Mouse (Mus musculus): ENCODE results near the gene Unk. TPM values are rescaled to one million over a fixed set of nuclear protein-coding genes. Genes with fewer than 3 reads are reported as not detected.

Unk gene
- total and polyA plus RNA-seq, 3 experiments, result 21.7 to 42.3 TPM; not detected in 1

- peak; percentile 100 for DNase-seq (ENCODE audit: low read depth, low spot score)
- Histone ChIP-seq H3K36me3 (ENCODE audit: control insufficient read depth in 1 of 2, insufficient read depth in 2 of 2, low read length in 2 of 2) (peaks cover 0 to 36% of the 10 kb centered on the region in 2 experiments; a peak in 2 of 4 replicates), H3K4me1 (ENCODE audit: control insufficient read depth in 1 of 2, insufficient read depth in 2 of 2, low read length in 2 of 2) (peaks cover 10 to 39% of the 10 kb centered on the region in 2 experiments), H3K79me2 (ENCODE audit: control insufficient read depth, insufficient read depth, low read length, poor library complexity) (peaks cover 9% of the 10 kb centered on the region), H3K4me3 (ENCODE audit: control insufficient read depth in 1 of 2, insufficient read depth in 1 of 2, low read depth in 2 of 2, low read length in 2 of 2) (peak within 1 kb of the TSS; percentile 53 to 78), H3K9ac (ENCODE audit: control insufficient read depth, low read depth, low read length, poor library complexity, severe bottlenecking) (peak within 1 kb of the TSS; percentile 86), H3K9me3 (replicated peaks; ENCODE audit: insufficient read depth, low read length) (no peaks in the 10 kb centered on the region), H3K27ac (ENCODE audit: control insufficient read depth, low read depth, low read length) (peak within 1 kb of the TSS; percentile 93), H3K27me3 (ENCODE audit: control insufficient read depth in 1 of 2, insufficient read depth in 2 of 2, low read length in 2 of 2) (no peaks in the 10 kb centered on the region)
- TF ChIP-seq KAT2A (conservative IDR thresholded peaks at IDR 0.05; ENCODE audit: low read depth, low read length), result peak; percentile 98
- TF ChIP-seq POLR2AphosphoS2 (IDR thresholded peaks at IDR 0.05; ENCODE audit: low read length), result no peak; the same call in 1 of the 2 replicates
- no peak for TF ChIP-seq ZNF384 (IDR thresholded peaks at IDR 0.05; ENCODE audit: low read depth, low read length)
- peak; percentile 93 for TF ChIP-seq BHLHE40 (IDR thresholded peaks at IDR 0.05; ENCODE audit: borderline replicate concordance, low read depth, low read length)
- TF ChIP-seq ETS1 (IDR thresholded peaks at IDR 0.05; ENCODE audit: low read depth, low read length), result peak; percentile 69
- TF ChIP-seq MAZ (IDR thresholded peaks at IDR 0.05; ENCODE audit: low read depth, low read length), result peak; percentile 89
- TF ChIP-seq CHD1 (IDR thresholded peaks at IDR 0.05; ENCODE audit: low read depth, low read length), result no peak
- TF ChIP-seq RAD21 (IDR thresholded peaks at IDR 0.05; ENCODE audit: low read depth, low read length), result no peak
- no peak for TF ChIP-seq ZKSCAN1 (IDR thresholded peaks at IDR 0.05; ENCODE audit: low read depth, low read length)
- peak; percentile 93 for TF ChIP-seq MYC (IDR thresholded peaks at IDR 0.05; ENCODE audit: low read depth, low read length)
- TF ChIP-seq EP300 (IDR thresholded peaks at IDR 0.05; ENCODE audit: low read depth in 1 of 2, low read length in 2 of 2), result peak in 1 of 2 experiments; percentile 21; a peak in 1 of 4 replicates
- no peak for TF ChIP-seq RCOR1 (IDR thresholded peaks at IDR 0.05; ENCODE audit: low read depth, low read length)
- peak; percentile 99 for TF ChIP-seq NRF1 (IDR thresholded peaks at IDR 0.05; ENCODE audit: insufficient read depth, low read depth, low read length, poor library complexity, severe bottlenecking)
- peak; percentile 74 for TF ChIP-seq ELF1 (IDR thresholded peaks at IDR 0.05; ENCODE audit: low read depth, low read length)
- TF ChIP-seq NELFE (IDR thresholded peaks at IDR 0.05; ENCODE audit: low read depth, low read length), result peak; percentile 76
- no peak for TF ChIP-seq SMC3 (IDR thresholded peaks at IDR 0.05; ENCODE audit: low read depth, low read length)
- peak; percentile 72 for TF ChIP-seq E2F4 (IDR thresholded peaks at IDR 0.05; ENCODE audit: borderline replicate concordance, low read depth, low read length)
- no peak for TF ChIP-seq ZC3H11A (IDR thresholded peaks at IDR 0.05; ENCODE audit: low read depth, low read length)
- no peak for TF ChIP-seq MYB (IDR thresholded peaks at IDR 0.05; ENCODE audit: low read depth, low read length)
- peak; percentile 98 for TF ChIP-seq HCFC1 (IDR thresholded peaks at IDR 0.05; ENCODE audit: low read depth, low read length)
- no peak for TF ChIP-seq MEF2A (IDR thresholded peaks at IDR 0.05; ENCODE audit: extremely low read depth, insufficient replicate concordance, low read depth, low read length, poor library complexity, severe bottlenecking)
- peak; percentile 75 for TF ChIP-seq MXI1 (IDR thresholded peaks at IDR 0.05; ENCODE audit: low read depth, low read length)
- no peak for TF ChIP-seq TAL1 (IDR thresholded peaks at IDR 0.05; ENCODE audit: low read length)
- TF ChIP-seq TBP (IDR thresholded peaks at IDR 0.05; ENCODE audit: low read depth, low read length), result peak; percentile 49; the same call in 1 of the 2 replicates
- no peak for TF ChIP-seq MAFK (IDR thresholded peaks at IDR 0.05; ENCODE audit: borderline replicate concordance, low read depth, low read length)
- peak; percentile 54; the same call in 1 of the 2 replicates for TF ChIP-seq CHD2 (IDR thresholded peaks at IDR 0.05; ENCODE audit: low read length)
- TF ChIP-seq GATA1 (IDR thresholded peaks at IDR 0.05; ENCODE audit: low read depth, low read length), result no peak
- TF ChIP-seq CTCF (IDR thresholded peaks at IDR 0.05 in 2 of 3, conservative IDR thresholded peaks at IDR 0.05 in 1 of 3; ENCODE audit: control insufficient read depth in 1 of 3, insufficient read depth in 1 of 3, low read depth in 2 of 3, low read length in 3 of 3, poor library complexity in 1 of 3, severe bottlenecking in 1 of 3), result no peak
- peak; percentile 99 for TF ChIP-seq MAX (IDR thresholded peaks at IDR 0.05; ENCODE audit: low read length)
- peak; percentile 89 to 97 for TF ChIP-seq USF2 (IDR thresholded peaks at IDR 0.05; ENCODE audit: borderline replicate concordance in 1 of 2, insufficient read depth in 1 of 2, low read depth in 1 of 2, low read length in 2 of 2)
- TF ChIP-seq ZMIZ1 (IDR thresholded peaks at IDR 0.05; ENCODE audit: low read depth, low read length), result no peak
- peak; percentile 59 to 81 for TF ChIP-seq POLR2A (IDR thresholded peaks at IDR 0.05; ENCODE audit: control insufficient read depth in 1 of 2, insufficient read depth in 1 of 2, low read depth in 1 of 2, low read length in 2 of 2, poor library complexity in 1 of 2)
- no peak for TF ChIP-seq GABPA (IDR thresholded peaks at IDR 0.05; ENCODE audit: low read depth, low read length)
- TF ChIP-seq UBTF (IDR thresholded peaks at IDR 0.05; ENCODE audit: borderline replicate concordance, insufficient read depth, low read depth, low read length), result no peak
- TF ChIP-seq POLR2AphosphoS5 (IDR thresholded peaks at IDR 0.05; ENCODE audit: borderline replicate concordance, low read depth, low read length), result no peak
These were observed 56.4 kb downstream of the Unk start, which contains the start of gene Wbp2 for GRCm38 (mm10) chr11:116086258-116087193. TSS of gene Wbp2 (minus strand) at chr11:116086995.

All from MEL (cell line).